Mouse (Mus musculus) gastrocnemius, adult 8-10 months (tissue): Measurements from ENCODE around the gene Hsp90b1. TPM values are rescaled to one million over a fixed set of nuclear protein-coding genes. Genes with fewer than 3 reads are reported as not detected.
"Not testable (repeated sequence)": the region's sequence is repeated elsewhere in the genome, so short reads cannot be mapped to it uniquely, and the experiment has no call there.

Experiments
- DNase-seq, 2 experiments: peaks; one replicate each; pipeline ENCODE4 v3.0.0; 2022; ENCODE audit warnings: low spot score in 2 of 2
- total RNA-seq, 4 experiments: library from RNA; stranded (reverse); gene quantifications; 2 replicates each; pipeline ENCODE4 v1.2.4; 2022

Hsp90b1 gene
- 100 to 1,000 TPM in 3 of 4 experiments, 10 to 100 TPM in 1; 97.1 to 109 (median 103) TPM for total RNA-seq

- DNase-seq, result peak; percentile 97 to 99
Measured at GRCm38 (mm10) chr10:86705318-86705921, at the start of gene Hsp90b1, which contains the start of gene Ttc41. TSS of gene Hsp90b1 (minus strand) at chr10:86705509. TSS of gene Ttc41 (plus strand) at chr10:86705811.

GRCm38 (mm10) chr10:86744306-86744705 is 39.0 kb upstream of the Hsp90b1 start:
- no peak for DNase-seq

- no peak for DNase-seq
Measured at GRCm38 (mm10) chr10:86742918-86743317, 37.6 kb upstream of the Hsp90b1 start.

- DNase-seq, result no peak
Measured at GRCm38 (mm10) chr10:86735036-86735435, 29.7 kb upstream of the Hsp90b1 start.

- DNase-seq, result no peak
Measured at GRCm38 (mm10) chr10:86731500-86731863, 26.2 kb upstream of the Hsp90b1 start.

- DNase-seq, result peak; percentile 70 to 71
Measured at GRCm38 (mm10) chr10:86730823-86731499, 25.7 kb upstream of the Hsp90b1 start.

- no peak for DNase-seq
Measured at GRCm38 (mm10) chr10:86728176-86728575, 22.9 kb upstream of the Hsp90b1 start.

GRCm38 (mm10) chr10:86727548-86727980 is 22.3 kb upstream of the Hsp90b1 start:
- peak in 1 of 2 experiments; percentile 13 for DNase-seq

GRCm38 (mm10) chr10:86712156-86712555 is 6.8 kb upstream of the Hsp90b1 start:
- no peak for DNase-seq

- DNase-seq, result no peak
Measured at GRCm38 (mm10) chr10:86707134-86707533, 1.8 kb upstream of the Hsp90b1 start.

GRCm38 (mm10) chr10:86705922-86706752 is 828 bp upstream of the Hsp90b1 start:
- peak; percentile 63 to 69 for DNase-seq

- DNase-seq, result peak in 1 of 2 experiments; percentile 16
Measured at GRCm38 (mm10) chr10:86704589-86705191, 619 bp downstream of the Hsp90b1 start.

- no peak for DNase-seq
Measured at GRCm38 (mm10) chr10:86704141-86704540, 1.2 kb downstream of the Hsp90b1 start.

- no peak for DNase-seq
Measured at GRCm38 (mm10) chr10:86703375-86703774, 1.9 kb downstream of the Hsp90b1 start.

GRCm38 (mm10) chr10:86702312-86702920 is 2.9 kb downstream of the Hsp90b1 start:
- DNase-seq, result no peak

- no peak for DNase-seq
Measured at GRCm38 (mm10) chr10:86700973-86701372, 4.3 kb downstream of the Hsp90b1 start.

- no peak for DNase-seq
Measured at GRCm38 (mm10) chr10:86700251-86700650, 5.1 kb downstream of the Hsp90b1 start.

- DNase-seq, result not testable (repeated sequence)
Measured at GRCm38 (mm10) chr10:86686017-86686360, 19.3 kb downstream of the Hsp90b1 start.

GRCm38 (mm10) chr10:86685179-86686016 is 19.9 kb downstream of the Hsp90b1 start:
- DNase-seq, result peak; percentile 52 to 56

- DNase-seq, result not testable (repeated sequence)
Measured at GRCm38 (mm10) chr10:86684797-86685178, 20.5 kb downstream of the Hsp90b1 start.
